Mouse (Mus musculus): Measurements from ENCODE around the gene Tgfa. TPM values are rescaled to one million over a fixed set of nuclear protein-coding genes. Genes with fewer than 3 reads are reported as not detected.

The Tgfa gene
- polyA plus RNA-seq, 1 experiment from 2014 or later, result 7.5 TPM

GRCm38 (mm10) chr6:86317066-86317465, 122.0 kb downstream of the Tgfa start:
- H3K4me2 ChIP-seq (ENCODE audit: low read length), result no peak overlapping the region
- WGBS, result 74% methylated on average over 1 of the region's 1 CpGs

GRCm38 (mm10) chr6:86318855-86319254, 123.8 kb downstream of the Tgfa start:
- Histone ChIP-seq H3K4me2 (ENCODE audit: low read length) (no peak overlapping the region), H3K9ac (ENCODE audit: low read length) (no peak overlapping the region), H3K27ac (ENCODE audit: low read depth, low read length) (no peak overlapping the region), H3K9me3 (replicated peaks; ENCODE audit: control insufficient read depth, low read length) (no peaks in the 10 kb centered on the region), H3K36me3 (ENCODE audit: control insufficient read depth, insufficient read depth, low read length) (no peaks in the 10 kb centered on the region), H3K27me3 (replicated peaks; ENCODE audit: control insufficient read depth, insufficient read depth, low read length) (no peaks in the 10 kb centered on the region), H3K4me3 (ENCODE audit: low read depth, low read length) (no peak overlapping the region), H3K4me1 (ENCODE audit: control insufficient read depth, insufficient read depth, low read length) (no peaks in the 10 kb centered on the region)
- WGBS, result 80% methylated on average over 4 of the region's 4 CpGs
- no peak for DNase-seq (ENCODE audit: low spot score)
- ATAC-seq, result no peak

More at GRCm38 (mm10) chr6:86317066-86317465, 122.0 kb downstream of the Tgfa start:
- Histone ChIP-seq H3K9me3 (replicated peaks; ENCODE audit: control insufficient read depth, low read length) (no peaks in the 10 kb centered on the region), H3K36me3 (ENCODE audit: control insufficient read depth, insufficient read depth, low read length) (no peaks in the 10 kb centered on the region), H3K27ac (ENCODE audit: low read depth, low read length) (no peak overlapping the region), H3K9ac (ENCODE audit: low read length) (no peak overlapping the region), H3K4me3 (ENCODE audit: low read depth, low read length) (no peak overlapping the region), H3K27me3 (replicated peaks; ENCODE audit: control insufficient read depth, insufficient read depth, low read length) (no peaks in the 10 kb centered on the region), H3K4me1 (ENCODE audit: control insufficient read depth, insufficient read depth, low read length) (no peaks in the 10 kb centered on the region)
- no peak for ATAC-seq
- DNase-seq (ENCODE audit: low spot score), result no peak

- H3K9ac ChIP-seq (ENCODE audit: low read length), result no peak overlapping the region
- DNase-seq (ENCODE audit: low spot score), result no peak
Observed at GRCm38 (mm10) chr6:86322031-86322563, 127.1 kb downstream of the Tgfa start.

GRCm38 (mm10) chr6:86322991-86323390, 128.0 kb downstream of the Tgfa start:
- Histone ChIP-seq H3K36me3 (ENCODE audit: control insufficient read depth, insufficient read depth, low read length) (no peaks in the 10 kb centered on the region), H3K4me1 (ENCODE audit: control insufficient read depth, insufficient read depth, low read length) (no peaks in the 10 kb centered on the region), H3K4me3 (ENCODE audit: low read depth, low read length) (no peak overlapping the region), H3K9me3 (replicated peaks; ENCODE audit: control insufficient read depth, low read length) (no peaks in the 10 kb centered on the region), H3K4me2 (ENCODE audit: low read length) (no peak overlapping the region), H3K9ac (ENCODE audit: low read length) (no peak overlapping the region), H3K27me3 (replicated peaks; ENCODE audit: control insufficient read depth, insufficient read depth, low read length) (no peaks in the 10 kb centered on the region), H3K27ac (ENCODE audit: low read depth, low read length) (no peak overlapping the region)
- 86% methylated on average over 9 of the region's 9 CpGs for WGBS
- ATAC-seq, result no peak
- DNase-seq (ENCODE audit: low spot score), result no peak

More at GRCm38 (mm10) chr6:86322031-86322563, 127.1 kb downstream of the Tgfa start:
- H3K9me3 ChIP-seq (replicated peaks; ENCODE audit: control insufficient read depth, low read length), result no peaks in the 10 kb centered on the region
- H3K4me2 ChIP-seq (ENCODE audit: low read length), result no peak overlapping the region
- no peak overlapping the region for H3K27ac ChIP-seq (ENCODE audit: low read depth, low read length)
- H3K4me1 ChIP-seq (ENCODE audit: control insufficient read depth, insufficient read depth, low read length), result no peaks in the 10 kb centered on the region
- H3K4me3 ChIP-seq (ENCODE audit: low read depth, low read length), result no peak overlapping the region
- no peaks in the 10 kb centered on the region for H3K36me3 ChIP-seq (ENCODE audit: control insufficient read depth, insufficient read depth, low read length)
- H3K27me3 ChIP-seq (replicated peaks; ENCODE audit: control insufficient read depth, insufficient read depth, low read length), result no peaks in the 10 kb centered on the region
- 95% methylated on average over 5 of the region's 5 CpGs for WGBS
- no peak for ATAC-seq

- no peak overlapping the region for H3K27ac ChIP-seq (ENCODE audit: low read depth, low read length)
- ATAC-seq (no peak), DNase-seq (ENCODE audit: low spot score) (peak; percentile 10)
- no peaks in the 10 kb centered on the region for H3K9me3 ChIP-seq (replicated peaks; ENCODE audit: control insufficient read depth, low read length)
- H3K27me3 ChIP-seq (replicated peaks; ENCODE audit: control insufficient read depth, insufficient read depth, low read length), result no peaks in the 10 kb centered on the region
- no peak overlapping the region for H3K4me2 ChIP-seq (ENCODE audit: low read length)
- no peaks in the 10 kb centered on the region for H3K4me1 ChIP-seq (ENCODE audit: control insufficient read depth, insufficient read depth, low read length)
- no peak overlapping the region for H3K4me3 ChIP-seq (ENCODE audit: low read depth, low read length)
- H3K36me3 ChIP-seq (ENCODE audit: control insufficient read depth, insufficient read depth, low read length), result no peaks in the 10 kb centered on the region
- H3K9ac ChIP-seq (ENCODE audit: low read length), result no peak overlapping the region
- 56% methylated on average over 3 of the region's 3 CpGs for WGBS
Observed at GRCm38 (mm10) chr6:86324400-86324799, 129.4 kb downstream of the Tgfa start.

Other genes with a start within 250 kb of the Tgfa start
- gene Dusp11, start 233.6 kb upstream of the Tgfa start, polyA plus RNA-seq (2014; fragmentation: Nextera tagmentation; extraction: Ambion mirVana), result 35.2 and 44.3 TPM in 2 replicates
- gene Figla, start 179.1 kb upstream of the Tgfa start, polyA plus RNA-seq (2014; fragmentation: Nextera tagmentation; extraction: Ambion mirVana), result not detected in 2 replicates
- 108 and 134 TPM in 2 replicates for gene Add2, start 166.5 kb upstream of the Tgfa start, polyA plus RNA-seq (2014; fragmentation: Nextera tagmentation; extraction: Ambion mirVana)
- 129 and 130 TPM in 2 replicates for gene Fam136a, start 170.4 kb downstream of the Tgfa start, polyA plus RNA-seq (2014; fragmentation: Nextera tagmentation; extraction: Ambion mirVana)
- 554 and 764 TPM in 2 replicates for gene Snrpg, start 176.1 kb downstream of the Tgfa start, polyA plus RNA-seq (2014; fragmentation: Nextera tagmentation; extraction: Ambion mirVana)
- 81.3 and 90.2 TPM in 2 replicates for gene Pcyox1, start 201.9 kb downstream of the Tgfa start, polyA plus RNA-seq (2014; fragmentation: Nextera tagmentation; extraction: Ambion mirVana)
- gene Tia1, start 209.0 kb downstream of the Tgfa start, polyA plus RNA-seq (2014; fragmentation: Nextera tagmentation; extraction: Ambion mirVana), result 299 and 325 TPM in 2 replicates
- 1.9 TPM in 1 of 2 replicates, not detected in the other for gene Gm44790, start 231.4 kb downstream of the Tgfa start, polyA plus RNA-seq (2014; fragmentation: Nextera tagmentation; extraction: Ambion mirVana)
- 33.6 and 35.2 TPM in 2 replicates for gene C87436, start 243.2 kb downstream of the Tgfa start, polyA plus RNA-seq (2014; fragmentation: Nextera tagmentation; extraction: Ambion mirVana)